Mouse (Mus musculus): ENCODE measurements around the gene Gm20906.
"Not testable (repeated sequence)": the region's sequence is repeated elsewhere in the genome, so short reads cannot be mapped to it uniquely, and the experiment has no call there.

Gm20906 gene

GRCm38 (mm10) chrY:87550666-87551065, at the start of gene Gm20906:
Gene Gm20906 (plus strand): TSS chrY:87550966.
- CTCF ChIA-PET: not testable (repeated sequence)

All from spleen, embryonic (tissue).